Mouse (Mus musculus): Measurements from ENCODE around the gene Fbxo22. TPM values are rescaled to one million over a fixed set of nuclear protein-coding genes. Genes with fewer than 3 reads are reported as not detected.

Gene Fbxo22
- total and polyA plus RNA-seq, 3 experiments: 25.7 to 28.4 TPM; not detected in 1

DNA sequence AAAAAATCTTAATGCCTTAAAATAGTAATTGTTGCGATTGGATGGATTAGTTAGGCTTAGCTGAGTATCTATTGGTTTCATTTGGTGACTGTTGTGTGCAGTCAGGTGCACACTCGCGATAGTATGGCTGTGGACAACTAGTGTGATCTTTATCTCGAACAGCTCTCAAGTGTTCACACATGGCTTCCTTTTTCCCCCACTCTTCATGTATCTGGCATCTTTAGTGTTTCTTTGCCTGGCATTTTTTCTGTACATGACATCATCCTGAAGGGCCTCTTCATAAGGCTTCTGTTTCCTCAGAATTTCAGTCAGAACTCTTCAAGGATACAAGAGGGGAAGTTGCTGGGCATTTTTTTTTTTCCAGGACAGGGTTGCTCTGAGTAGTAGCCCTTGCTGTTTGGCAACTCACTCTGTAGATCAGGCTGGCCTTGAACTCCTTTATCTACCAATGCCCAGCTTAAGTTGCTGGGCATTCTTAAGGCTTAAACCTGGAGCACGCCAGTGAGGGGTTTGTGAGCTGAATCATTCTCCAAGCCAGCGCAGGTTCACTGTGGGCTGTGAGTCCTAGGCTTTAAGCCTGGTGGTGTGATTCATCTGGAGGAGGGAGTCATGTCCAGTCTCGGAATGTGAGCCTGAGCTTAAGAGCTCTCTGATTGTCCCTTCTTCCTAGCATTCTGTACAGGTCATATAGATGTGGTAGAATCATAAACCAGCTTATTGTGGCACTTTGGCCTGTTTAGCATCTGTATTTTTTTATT lies 37.9 kb upstream of the Fbxo22 start:
- Histone ChIP-seq H3K36me3 (ENCODE audit: control insufficient read depth in 1 of 2, insufficient read depth in 2 of 2, low read length in 2 of 2) (peaks cover 7 to 29% of the 10 kb centered on the region in 2 experiments), H3K4me3 (ENCODE audit: control insufficient read depth in 1 of 2, insufficient read depth in 1 of 2, low read depth in 2 of 2, low read length in 2 of 2) (no peak overlapping the region), H3K79me2 (ENCODE audit: control insufficient read depth, insufficient read depth, low read length, poor library complexity) (no peaks in the 10 kb centered on the region), H3K27me3 (ENCODE audit: control insufficient read depth in 1 of 2, insufficient read depth in 2 of 2, low read length in 2 of 2) (no peaks in the 10 kb centered on the region), H3K9ac (ENCODE audit: control insufficient read depth, low read depth, low read length, poor library complexity, severe bottlenecking) (no peak overlapping the region), H3K4me1 (ENCODE audit: control insufficient read depth in 1 of 2, insufficient read depth in 2 of 2, low read length in 2 of 2) (peaks cover 11 to 12% of the 10 kb centered on the region in 2 experiments; a peak in 3 of 4 replicates), H3K27ac (ENCODE audit: control insufficient read depth, low read depth, low read length) (peak overlapping the region; percentile 61), H3K9me3 (replicated peaks; ENCODE audit: insufficient read depth, low read length) (no peaks in the 10 kb centered on the region)
- peak; percentile 68 for DNase-seq (ENCODE audit: low read depth, low spot score)
- no peak for TF ChIP-seq MAFK (IDR thresholded peaks at IDR 0.05; ENCODE audit: borderline replicate concordance, low read depth, low read length)
- TF ChIP-seq ZMIZ1 (IDR thresholded peaks at IDR 0.05; ENCODE audit: low read depth, low read length): no peak
- no peak for TF ChIP-seq ELF1 (IDR thresholded peaks at IDR 0.05; ENCODE audit: low read depth, low read length)
- TF ChIP-seq HCFC1 (IDR thresholded peaks at IDR 0.05; ENCODE audit: low read depth, low read length): no peak
- TF ChIP-seq POLR2AphosphoS2 (IDR thresholded peaks at IDR 0.05; ENCODE audit: low read length): no peak
- TF ChIP-seq SIN3A (IDR thresholded peaks at IDR 0.05; ENCODE audit: low read length): 0 out of 2 replicates have a peak, but pooled peaks have one; percentile 24
- no peak for TF ChIP-seq CHD1 (IDR thresholded peaks at IDR 0.05; ENCODE audit: low read depth, low read length)
- no peak for TF ChIP-seq ZNF384 (IDR thresholded peaks at IDR 0.05; ENCODE audit: low read depth, low read length)
- TF ChIP-seq MAZ (IDR thresholded peaks at IDR 0.05; ENCODE audit: low read depth, low read length): no peak
- no peak for TF ChIP-seq RCOR1 (IDR thresholded peaks at IDR 0.05; ENCODE audit: low read depth, low read length)
- peak; percentile 39; the same call in 1 of the 2 replicates for TF ChIP-seq CHD2 (IDR thresholded peaks at IDR 0.05; ENCODE audit: low read length)
- peak; percentile 65; the same call in 1 of the 2 replicates for TF ChIP-seq TCF12 (IDR thresholded peaks at IDR 0.05; ENCODE audit: low read depth, low read length)
- no peak for TF ChIP-seq BHLHE40 (IDR thresholded peaks at IDR 0.05; ENCODE audit: borderline replicate concordance, low read depth, low read length)
- peak; percentile 52 to 80; a peak in 3 of 4 replicates for TF ChIP-seq EP300 (IDR thresholded peaks at IDR 0.05; ENCODE audit: low read depth in 1 of 2, low read length in 2 of 2)
- no peak for TF ChIP-seq USF1 (IDR thresholded peaks at IDR 0.05; ENCODE audit: low read depth, low read length)
- TF ChIP-seq KAT2A (conservative IDR thresholded peaks at IDR 0.05; ENCODE audit: low read depth, low read length): no peak
- TF ChIP-seq TBP (IDR thresholded peaks at IDR 0.05; ENCODE audit: low read depth, low read length): no peak
- no peak for TF ChIP-seq TAL1 (IDR thresholded peaks at IDR 0.05; ENCODE audit: low read length)
- peak; percentile 75 for TF ChIP-seq ETS1 (IDR thresholded peaks at IDR 0.05; ENCODE audit: low read depth, low read length)
- no peak for TF ChIP-seq POLR2AphosphoS5 (IDR thresholded peaks at IDR 0.05; ENCODE audit: borderline replicate concordance, low read depth, low read length)
- TF ChIP-seq MXI1 (IDR thresholded peaks at IDR 0.05; ENCODE audit: low read depth, low read length): 0 out of 2 replicates have a peak, but pooled peaks have one; percentile 37
- TF ChIP-seq GATA1 (IDR thresholded peaks at IDR 0.05; ENCODE audit: low read depth, low read length): peak; percentile 77
- TF ChIP-seq UBTF (IDR thresholded peaks at IDR 0.05; ENCODE audit: borderline replicate concordance, insufficient read depth, low read depth, low read length): no peak
- no peak for TF ChIP-seq E2F4 (IDR thresholded peaks at IDR 0.05; ENCODE audit: borderline replicate concordance, low read depth, low read length)

Measured in MEL (cell line).